Mouse (Mus musculus) MEL (cell line): ENCODE results near the gene Cfap58. TPM values are rescaled to one million over a fixed set of nuclear protein-coding genes. Genes with fewer than 3 reads are reported as not detected.

ENCODE experiments used
- DNase-seq: peaks from one replicate; pipeline ENCODE4 v3.0.0; 2011; ENCODE audit warnings: low read depth, low spot score
- H3K27ac ChIP-seq: 2 replicates; pipeline ENCODE4 v1.5.1; 2012; ENCODE audit warnings: low read depth, mild to moderate bottlenecking, control low read depth, low read length, moderate library complexity; ENCODE audit not compliant: control insufficient read depth
- H3K27me3 ChIP-seq, 2 experiments: fragments of 150-350 bp in 1 of 2; sonication (generic) in 1 of 2; 2 replicates each; pipeline ENCODE4 v1.6.1; 2012; ENCODE audit warnings: low read length in 2 of 2, mild to moderate bottlenecking in 2 of 2, improper control_type of control experiment in 1 of 2, moderate library complexity in 1 of 2; ENCODE audit not compliant: insufficient read depth in 2 of 2, control insufficient read depth in 1 of 2
- H3K36me3 ChIP-seq, 2 experiments: 2 replicates each; pipeline ENCODE4 v1.6.1; 2012 to 2014; ENCODE audit warnings: low read length in 2 of 2, improper control_type of control experiment in 1 of 2, inconsistent platforms in 1 of 2, mild to moderate bottlenecking in 1 of 2; ENCODE audit not compliant: insufficient read depth in 2 of 2, control insufficient read depth in 1 of 2
- H3K4me1 ChIP-seq, 2 experiments: fragments of 150-350 bp in 1 of 2; sonication (generic) in 1 of 2; 2 replicates each; pipeline ENCODE4 v1.6.1; 2012; ENCODE audit warnings: low read length in 2 of 2, improper control_type of control experiment in 1 of 2, mild to moderate bottlenecking in 1 of 2; ENCODE audit not compliant: insufficient read depth in 2 of 2, control insufficient read depth in 1 of 2
- H3K4me3 ChIP-seq, 2 experiments: fragments of 150-350 bp in 1 of 2; sonication (generic) in 1 of 2; 2 replicates each; pipeline ENCODE4 v1.5.1; 2012; ENCODE audit warnings: low read depth in 2 of 2, low read length in 2 of 2, mild to moderate bottlenecking in 2 of 2, moderate library complexity in 2 of 2, control low read depth in 1 of 2, improper control_type of control experiment in 1 of 2; ENCODE audit not compliant: control insufficient read depth in 1 of 2, insufficient read depth in 1 of 2
- H3K79me2 ChIP-seq: 2 replicates; pipeline ENCODE4 v1.6.1; 2012; ENCODE audit warnings: mild to moderate bottlenecking, low read length, moderate library complexity; ENCODE audit not compliant: control insufficient read depth, poor library complexity, insufficient read depth
- H3K9ac ChIP-seq: 2 replicates; pipeline ENCODE4 v1.6.1; 2012; ENCODE audit warnings: low read depth, mild to moderate bottlenecking, control low read depth, low read length, moderate library complexity; ENCODE audit not compliant: control insufficient read depth, poor library complexity, severe bottlenecking
- H3K9me3 ChIP-seq: fragments of 150-350 bp; sonication (generic); replicated peaks from 2 replicates; pipeline ENCODE4 v1.6.1; 2012; ENCODE audit warnings: mild to moderate bottlenecking, low read length, improper control_type of control experiment, moderate library complexity; ENCODE audit not compliant: insufficient read depth
- BHLHE40 ChIP-seq: IDR thresholded peaks from 2 replicates; pipeline ENCODE4 v1.6.1; 2012; ENCODE audit warnings: low read depth, mild to moderate bottlenecking, inconsistent platforms, low read length, improper control_type of control experiment, borderline replicate concordance
- CTCF ChIP-seq, 3 experiments: IDR thresholded peaks in 2 of 3; conservative IDR thresholded peaks in 1 of 3; 2 replicates each; pipeline ENCODE4 v1.5.1; 2011 to 2012; ENCODE audit warnings: low read length in 3 of 3, low read depth in 2 of 3, mild to moderate bottlenecking in 2 of 3, improper control_type of control experiment in 1 of 3, inconsistent platforms in 1 of 3, mixed read lengths in 1 of 3, moderate library complexity in 1 of 3; ENCODE audit not compliant: control insufficient read depth in 1 of 3, insufficient read depth in 1 of 3, poor library complexity in 1 of 3, severe bottlenecking in 1 of 3
- E2F4 ChIP-seq: IDR thresholded peaks from 2 replicates; pipeline ENCODE4 v1.6.1; 2011; ENCODE audit warnings: low read depth, low read length, improper control_type of control experiment, borderline replicate concordance
- ELF1 ChIP-seq: IDR thresholded peaks from 2 replicates; pipeline ENCODE4 v1.6.1; 2014; ENCODE audit warnings: low read depth, mild to moderate bottlenecking, inconsistent platforms, low read length, improper control_type of control experiment, moderate library complexity
- ETS1 ChIP-seq: IDR thresholded peaks from 2 replicates; pipeline ENCODE4 v1.6.1; 2012; ENCODE audit warnings: low read depth, mild to moderate bottlenecking, inconsistent platforms, low read length, improper control_type of control experiment, moderate library complexity
- GATA1 ChIP-seq: IDR thresholded peaks from 2 replicates; pipeline ENCODE4 v1.6.1; 2011; ENCODE audit warnings: low read depth, low read length, improper control_type of control experiment
- JUND ChIP-seq: IDR thresholded peaks from 2 replicates; pipeline ENCODE4 v1.6.1; 2011; ENCODE audit warnings: low read depth, mild to moderate bottlenecking, improper control_type of control experiment, low read length
- KAT2A ChIP-seq: conservative IDR thresholded peaks from 2 replicates; pipeline ENCODE4 v1.6.1; 2012; ENCODE audit warnings: low read depth, low read length, improper control_type of control experiment, inconsistent platforms
- MAFK ChIP-seq: IDR thresholded peaks from 2 replicates; pipeline ENCODE4 v1.6.1; 2011; ENCODE audit warnings: low read depth, mild to moderate bottlenecking, low read length, improper control_type of control experiment, borderline replicate concordance
- MAX ChIP-seq: IDR thresholded peaks from 2 replicates; pipeline ENCODE4 v1.6.1; 2011; ENCODE audit warnings: low read length, improper control_type of control experiment
- MEF2A ChIP-seq: IDR thresholded peaks from 2 replicates; pipeline ENCODE4 v1.6.1; 2014; ENCODE audit warnings: low read depth, mild to moderate bottlenecking, inconsistent platforms, low read length, improper control_type of control experiment; ENCODE audit not compliant: poor library complexity, insufficient replicate concordance, severe bottlenecking; ENCODE audit errors: extremely low read depth
- MXI1 ChIP-seq: IDR thresholded peaks from 2 replicates; pipeline ENCODE4 v1.6.1; 2011; ENCODE audit warnings: mild to moderate bottlenecking, low read depth, low read length, improper control_type of control experiment
- MYB ChIP-seq: IDR thresholded peaks from 2 replicates; pipeline ENCODE4 v1.6.1; 2011; ENCODE audit warnings: mild to moderate bottlenecking, low read depth, low read length, improper control_type of control experiment
- MYC ChIP-seq: IDR thresholded peaks from 2 replicates; pipeline ENCODE4 v1.6.1; 2011; ENCODE audit warnings: low read depth, mild to moderate bottlenecking, low read length, improper control_type of control experiment, moderate library complexity
- NELFE ChIP-seq: IDR thresholded peaks from 2 replicates; pipeline ENCODE4 v1.6.1; 2011; ENCODE audit warnings: low read depth, low read length, improper control_type of control experiment
- NRF1 ChIP-seq: IDR thresholded peaks from 2 replicates; pipeline ENCODE4 v1.6.1; 2014; ENCODE audit warnings: low read depth, mild to moderate bottlenecking, inconsistent platforms, low read length, improper control_type of control experiment, moderate library complexity; ENCODE audit not compliant: poor library complexity, insufficient read depth, severe bottlenecking
- POLR2A ChIP-seq, 2 experiments: IDR thresholded peaks; 2 replicates each; pipeline ENCODE4 v1.6.1; 2011 to 2012; ENCODE audit warnings: low read length in 2 of 2, mild to moderate bottlenecking in 2 of 2, control low read depth in 1 of 2, improper control_type of control experiment in 1 of 2, low read depth in 1 of 2, moderate library complexity in 1 of 2; ENCODE audit not compliant: control insufficient read depth in 1 of 2, insufficient read depth in 1 of 2, poor library complexity in 1 of 2
- POLR2AphosphoS2 ChIP-seq: IDR thresholded peaks from 2 replicates; pipeline ENCODE4 v1.6.1; 2011; ENCODE audit warnings: low read length, improper control_type of control experiment
- POLR2AphosphoS5 ChIP-seq: IDR thresholded peaks from 2 replicates; pipeline ENCODE4 v1.6.1; 2012; ENCODE audit warnings: low read depth, borderline replicate concordance, mild to moderate bottlenecking, inconsistent platforms, low read length, moderate library complexity, mixed read lengths
- RAD21 ChIP-seq: IDR thresholded peaks from 2 replicates; pipeline ENCODE4 v1.6.1; 2011; ENCODE audit warnings: mild to moderate bottlenecking, low read depth, low read length, improper control_type of control experiment
- SMC3 ChIP-seq: IDR thresholded peaks from 2 replicates; pipeline ENCODE4 v1.6.1; 2011; ENCODE audit warnings: low read depth, low read length, improper control_type of control experiment
- UBTF ChIP-seq: IDR thresholded peaks from 2 replicates; pipeline ENCODE4 v1.6.1; 2012; ENCODE audit warnings: low read depth, mild to moderate bottlenecking, inconsistent platforms, low read length, improper control_type of control experiment, moderate library complexity, borderline replicate concordance; ENCODE audit not compliant: insufficient read depth
- USF1 ChIP-seq: IDR thresholded peaks from 2 replicates; pipeline ENCODE4 v1.6.1; 2014; ENCODE audit warnings: low read depth, mild to moderate bottlenecking, inconsistent platforms, low read length, improper control_type of control experiment, moderate library complexity
- ZC3H11A ChIP-seq: IDR thresholded peaks from 2 replicates; pipeline ENCODE4 v1.6.1; 2012; ENCODE audit warnings: low read depth, mild to moderate bottlenecking, inconsistent platforms, low read length, improper control_type of control experiment
- ZKSCAN1 ChIP-seq: IDR thresholded peaks from 2 replicates; pipeline ENCODE4 v1.6.1; 2012; ENCODE audit warnings: low read depth, mild to moderate bottlenecking, inconsistent platforms, low read length, improper control_type of control experiment, moderate library complexity
- ZMIZ1 ChIP-seq: IDR thresholded peaks from 2 replicates; pipeline ENCODE4 v1.6.1; 2012; ENCODE audit warnings: low read depth, mild to moderate bottlenecking, inconsistent platforms, low read length, improper control_type of control experiment, moderate library complexity
- ZNF384 ChIP-seq: IDR thresholded peaks from 2 replicates; pipeline ENCODE4 v1.6.1; 2012; ENCODE audit warnings: low read depth, mild to moderate bottlenecking, inconsistent platforms, low read length, improper control_type of control experiment
- polyA plus RNA-seq, 2 experiments: library from polyadenylated mRNA; stranded (reverse) in 1 of 2; unstranded in 1 of 2; fragments of >175 nt in 1 of 2; fragments of >200 nt in 1 of 2; gene quantifications; 2 replicates each; pipeline versions ENCODE4 v1.2.1 to v1.2.4; 2012; ENCODE audit warnings: low replicate concordance in 2 of 2, low read depth in 1 of 2; ENCODE audit not compliant: insufficient read length in 2 of 2, insufficient read depth in 1 of 2, missing spikeins in 1 of 2
- total RNA-seq: library from RNA; depleted of rRNA; stranded (reverse); fragments of 300-350 nt; gene quantifications from 2 replicates; pipeline ENCODE4 v1.2.3, GENCODE M21; 2012

Cfap58 gene
- total and polyA plus RNA-seq, 3 experiments: not detected

DNA sequence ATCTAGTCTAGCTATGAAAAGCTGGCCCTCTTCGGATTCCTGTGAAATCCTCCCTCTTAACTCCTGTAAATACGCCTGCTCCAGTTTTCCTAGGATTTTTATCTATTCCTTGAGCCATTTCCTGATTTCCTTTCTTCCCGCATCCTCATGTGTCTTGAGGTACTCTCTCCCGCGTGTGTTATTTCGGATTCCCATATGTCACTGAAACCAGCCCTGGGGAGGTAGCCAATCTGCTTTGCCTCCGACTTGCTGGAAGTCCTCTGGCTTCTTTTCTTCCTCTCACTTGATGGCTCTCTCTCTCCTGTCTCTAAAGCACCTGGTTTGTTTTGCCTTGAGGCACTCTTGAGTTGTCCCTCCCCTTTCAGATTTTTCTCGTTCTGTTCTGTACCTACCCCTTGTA, 87.9 kb downstream of the Cfap58 start:
- Histone ChIP-seq H3K9me3 (no peaks in the 10 kb centered on the region), H3K27me3 (no peaks in the 10 kb centered on the region), H3K4me1 (no peaks in the 10 kb centered on the region), H3K79me2 (no peaks in the 10 kb centered on the region), H3K36me3 (no peaks in the 10 kb centered on the region), H3K4me3 (no peak overlapping the region), H3K27ac (no peak overlapping the region), H3K9ac (no peak overlapping the region)
- no peak for DNase-seq
- TF ChIP-seq MAFK (no peak), MAX (no peak), MXI1 (no peak), E2F4 (no peak), RAD21 (no peak), POLR2A (IDR thresholded peaks at IDR 0.05; ENCODE audit: control insufficient read depth in 1 of 2, insufficient read depth in 1 of 2, low read depth in 1 of 2, low read length in 2 of 2, poor library complexity in 1 of 2) (no peak), UBTF (no peak), CTCF (IDR thresholded peaks at IDR 0.05 in 2 of 3, conservative IDR thresholded peaks at IDR 0.05 in 1 of 3; ENCODE audit: control insufficient read depth in 1 of 3, insufficient read depth in 1 of 3, low read depth in 2 of 3, low read length in 3 of 3, poor library complexity in 1 of 3, severe bottlenecking in 1 of 3) (no peak), ZKSCAN1 (no peak), ETS1 (no peak), USF1 (no peak), SMC3 (no peak), KAT2A (no peak), ZMIZ1 (no peak), MEF2A (no peak), ZNF384 (no peak), MYB (no peak), POLR2AphosphoS2 (no peak), NRF1 (no peak), MYC (no peak)

DNA sequence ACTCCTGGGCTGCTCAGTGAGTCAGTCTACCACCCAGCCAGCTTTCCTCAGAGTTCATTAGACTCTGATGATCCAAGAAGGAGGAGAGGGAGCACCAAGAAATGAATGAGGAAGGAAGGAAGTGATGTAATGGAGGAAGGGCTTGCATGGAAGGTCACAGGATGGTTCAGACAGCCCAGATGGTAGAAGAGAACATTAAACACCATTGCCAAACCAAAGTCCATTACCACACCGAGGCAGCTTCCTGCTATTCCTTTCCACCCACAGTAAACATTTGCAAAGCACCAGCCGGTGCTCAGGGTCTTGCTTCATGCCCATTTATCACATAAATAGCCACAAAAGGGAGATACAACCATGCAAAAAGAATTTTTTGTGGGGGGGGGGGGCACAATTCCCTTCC, 89.4 kb downstream of the Cfap58 start:
- TF ChIP-seq RAD21 (no peak), CTCF (IDR thresholded peaks at IDR 0.05 in 2 of 3, conservative IDR thresholded peaks at IDR 0.05 in 1 of 3; ENCODE audit: control insufficient read depth in 1 of 3, insufficient read depth in 1 of 3, low read depth in 2 of 3, low read length in 3 of 3, poor library complexity in 1 of 3, severe bottlenecking in 1 of 3) (no peak), ELF1 (no peak), JUND (no peak), MYC (no peak), BHLHE40 (no peak), POLR2AphosphoS5 (no peak), ETS1 (no peak), POLR2AphosphoS2 (no peak), ZMIZ1 (no peak), MXI1 (no peak), UBTF (no peak), ZC3H11A (no peak), GATA1 (no peak), MEF2A (no peak), MYB (no peak), NRF1 (no peak), NELFE (no peak)
- Histone ChIP-seq H3K27ac (no peak overlapping the region), H3K4me1 (no peaks in the 10 kb centered on the region), H3K4me3 (no peak overlapping the region), H3K79me2 (no peaks in the 10 kb centered on the region), H3K9ac (no peak overlapping the region), H3K36me3 (no peaks in the 10 kb centered on the region), H3K9me3 (no peaks in the 10 kb centered on the region), H3K27me3 (no peaks in the 10 kb centered on the region)
- no peak for DNase-seq
